Mouse (Mus musculus) bone marrow macrophage, adult 2 months (primary cell): Measurements from ENCODE around the gene Cnih1.

Experiments
- CTCF ChIP-seq: IDR thresholded peaks from 2 replicates; pipeline ENCODE4 v1.5.1; 2012; ENCODE audit warnings: low read depth, mild to moderate bottlenecking, low read length, moderate library complexity
- POLR2A ChIP-seq: IDR thresholded peaks from 2 replicates; pipeline ENCODE4 v1.6.1; 2012; ENCODE audit warnings: mild to moderate bottlenecking, low read depth, low read length, borderline replicate concordance

GRCm38 (mm10) chr14:46757736-46758135 is 30.5 kb downstream of the Cnih1 start:
- TF ChIP-seq CTCF (no peak), POLR2A (no peak)
